Mouse (Mus musculus) central nervous system, embryonic 18 days (tissue): ENCODE measurements around the gene Iqsec1. TPM values are rescaled to one million over a fixed set of nuclear protein-coding genes. Genes with fewer than 3 reads are reported as not detected.

ENCODE experiments used
- polyA plus RNA-seq: library from polyadenylated mRNA; depleted of rRNA; stranded (reverse); fragments of >200 nt; gene quantifications from 2 replicates; pipeline ENCODE4 v1.2.3, GENCODE M21; 2012; rRNA removed

The Iqsec1 gene
- 60.4 and 61.0 TPM in 2 replicates for polyA plus RNA-seq

GRCm38 (mm10) chr6:90988648-90989317 lies at the start of gene Iqsec1:
Iqsec1 (minus strand) TSS chr6:90988685.

Other genes with a start within 250 kb of the Iqsec1 start
- gene Nup210, start 128.1 kb upstream of the Iqsec1 start, polyA plus RNA-seq = 22.8 and 27.6 TPM in 2 replicates
- gene Hdac11, start 168.0 kb upstream of the Iqsec1 start, polyA plus RNA-seq = 98.2 and 101 TPM in 2 replicates
- 37.4 and 51.1 TPM in 2 replicates for gene Fbln2, start 223.8 kb upstream of the Iqsec1 start, polyA plus RNA-seq